Mouse (Mus musculus) lung, postnatal 0 days (tissue): ENCODE results near the gene Kdm7a.

Experiments used
- CTCF ChIP-seq: IDR thresholded peaks from 2 replicates; pipeline ENCODE4 v1.5.1; 2016; ENCODE audit warnings: antibody characterized with exemption, mild to moderate bottlenecking
- EP300 ChIP-seq: IDR thresholded peaks from 2 replicates; pipeline ENCODE4 v1.6.1; 2016; ENCODE audit warnings: antibody characterized with exemption, mild to moderate bottlenecking, control low read depth

DNA sequence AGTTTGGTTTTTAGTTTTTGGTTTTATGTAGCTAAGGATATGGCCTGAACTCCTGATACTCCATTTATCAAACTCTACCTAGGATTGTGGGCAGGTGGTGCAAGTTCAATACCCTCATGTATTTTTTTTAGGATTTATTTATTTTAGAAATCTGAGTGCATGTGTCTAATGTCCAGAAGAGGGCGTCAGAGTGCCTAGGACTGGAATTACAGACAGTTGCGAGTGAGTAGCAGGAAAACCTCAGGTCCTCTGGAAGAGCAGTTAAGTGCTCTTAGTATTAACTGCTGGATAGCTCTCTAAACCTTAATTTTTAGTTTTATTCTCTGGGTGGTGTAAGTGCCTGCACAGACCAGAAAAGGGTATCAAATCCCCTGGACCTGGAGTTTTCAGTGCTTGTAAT, 19.4 kb downstream of the Kdm7a start:
- TF ChIP-seq CTCF (peak; percentile 71), EP300 (no peak)
